Mouse (Mus musculus) spleen, adult 2 months (tissue): ENCODE measurements around the gene Gatd1.

ENCODE experiments used
- CTCF ChIP-seq: fragments of 200-500 bp; IDR thresholded peaks from 2 replicates; pipeline ENCODE4 v1.5.1; 2011; ENCODE audit warnings: mild to moderate bottlenecking, inconsistent platforms; ENCODE audit not compliant: insufficient read depth, insufficient read length, insufficient replicate concordance; ENCODE audit errors: extremely low read depth
- POLR2A ChIP-seq: fragments of 200-500 bp; IDR thresholded peaks from 2 replicates; pipeline ENCODE4 v1.6.1; 2011; ENCODE audit warnings: low read depth, low read length, inconsistent platforms

- TF ChIP-seq CTCF (no peak), POLR2A (no peak)
Observed at GRCm38 (mm10) chr7:141435856-141436522, 22.1 kb upstream of the Gatd1 start.
